Mouse (Mus musculus): Measurements from ENCODE around the gene Cand2.

DNA sequence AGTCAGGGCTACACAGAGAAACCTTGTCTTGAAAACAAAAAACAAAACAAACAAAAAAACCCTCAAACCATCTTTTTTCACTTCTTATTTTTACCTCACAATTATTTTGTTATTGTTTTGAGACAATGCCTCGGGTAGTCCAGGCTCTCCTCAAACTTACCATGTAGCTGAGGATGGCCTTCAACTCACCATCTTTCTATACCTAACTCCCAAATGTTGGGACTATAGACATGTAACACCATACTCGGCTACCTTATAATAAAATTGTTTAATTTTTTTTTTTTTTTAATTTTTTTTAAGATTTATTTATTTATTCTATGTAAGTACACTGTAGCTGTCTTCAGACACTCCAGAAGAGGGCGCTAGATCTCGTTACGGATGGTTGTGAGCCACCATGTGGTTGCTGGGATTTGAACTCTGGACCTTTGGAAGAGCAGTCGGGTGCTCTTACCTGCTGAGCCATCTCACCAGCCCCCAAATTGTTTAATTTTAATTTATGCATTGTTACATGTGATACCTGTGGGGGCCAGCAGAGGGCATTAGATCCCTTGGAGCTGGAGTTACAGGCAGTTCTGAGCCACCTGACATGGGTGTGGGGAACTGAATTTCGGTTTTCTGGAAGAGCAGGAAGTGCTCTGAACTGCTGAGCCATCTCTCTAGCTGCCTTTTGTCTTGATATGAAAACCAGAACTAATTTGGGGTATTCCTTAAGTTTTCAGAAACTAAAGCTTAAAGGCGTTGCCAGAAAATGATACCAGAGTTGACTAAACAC is 72.5 kb downstream of the Cand2 start:
- no peak for TF ChIP-seq POLR2A (IDR thresholded peaks at IDR 0.05; ENCODE audit: borderline replicate concordance, extremely low read depth, insufficient read depth, insufficient read length, poor library complexity, severe bottlenecking)
- TF ChIP-seq CTCF (IDR thresholded peaks at IDR 0.05; ENCODE audit: borderline replicate concordance, extremely low read depth, insufficient read depth, insufficient read length), result peak; percentile 56; the same call in 1 of the 2 replicates
